Mouse (Mus musculus): Measurements from ENCODE around the gene Aip.
"Not testable (repeated sequence)": the region's sequence is repeated elsewhere in the genome, so short reads cannot be mapped to it uniquely, and the experiment has no call there.

- not testable (repeated sequence) for TF ChIP-seq CTCF (IDR thresholded peaks at IDR 0.05; ENCODE audit: low read depth); EP300 (optimal IDR thresholded peaks at IDR 0.05)
Measured at GRCm38 (mm10) chr19:4135229-4135962, 9.7 kb upstream of the Aip start.

All from stomach, postnatal 0 days (tissue).